Mouse (Mus musculus): ENCODE measurements around the gene Cdk14. TPM values are rescaled to one million over a fixed set of nuclear protein-coding genes. Genes with fewer than 3 reads are reported as not detected.
"Not testable (repeated sequence)": the region's sequence is repeated elsewhere in the genome, so short reads cannot be mapped to it uniquely, and the experiment has no call there.

Gene Cdk14
- polyA plus RNA-seq, 1 experiment from 2014 or later = 10.6 TPM

GRCm38 (mm10) chr5:5247671-5248070, 172.4 kb downstream of the Cdk14 start:
- peaks cover 2% of the 10 kb centered on the region; the same call in 1 of the 2 replicates for H3K36me3 ChIP-seq (ENCODE audit: control insufficient read depth, insufficient read depth)
- no peak overlapping the region for H3K4me3 ChIP-seq (ENCODE audit: low read length)
- WGBS = 87% methylated on average over 6 of the region's 6 CpGs

GRCm38 (mm10) chr5:5246534-5247175, 173.5 kb downstream of the Cdk14 start:
- H3K9ac ChIP-seq (ENCODE audit: low read length) = no peak overlapping the region
- H3K4me2 ChIP-seq (ENCODE audit: low read depth, low read length) = no peak overlapping the region
- no peak overlapping the region for H3K27ac ChIP-seq (ENCODE audit: low read length)
- H3K4me3 ChIP-seq (ENCODE audit: low read length) = no peak overlapping the region
- no peaks in the 10 kb centered on the region for H3K9me3 ChIP-seq (replicated peaks; ENCODE audit: control insufficient read depth, low read length)
- no peaks in the 10 kb centered on the region; the same call in 1 of the 2 replicates for H3K4me1 ChIP-seq (ENCODE audit: control insufficient read depth, insufficient read depth, low read length)
- WGBS = 82% methylated on average over 2 of the region's 2 CpGs
- peaks cover 2% of the 10 kb centered on the region; the same call in 1 of the 2 replicates for H3K36me3 ChIP-seq (ENCODE audit: control insufficient read depth, insufficient read depth)
- no peaks in the 10 kb centered on the region for H3K27me3 ChIP-seq (ENCODE audit: control insufficient read depth, insufficient read depth, low read length)
- ATAC-seq (replicated peaks; ENCODE audit: extremely low read depth, insufficient read depth, low FRiP score) = no peak

More at GRCm38 (mm10) chr5:5247671-5248070, 172.4 kb downstream of the Cdk14 start:
- no peaks in the 10 kb centered on the region for H3K9me3 ChIP-seq (replicated peaks; ENCODE audit: control insufficient read depth, low read length)
- no peak overlapping the region for H3K27ac ChIP-seq (ENCODE audit: low read length)
- no peaks in the 10 kb centered on the region for H3K27me3 ChIP-seq (ENCODE audit: control insufficient read depth, insufficient read depth, low read length)
- H3K4me2 ChIP-seq (ENCODE audit: low read depth, low read length) = no peak overlapping the region
- no peak for ATAC-seq (replicated peaks; ENCODE audit: extremely low read depth, insufficient read depth, low FRiP score)
- H3K4me1 ChIP-seq (ENCODE audit: control insufficient read depth, insufficient read depth, low read length) = no peaks in the 10 kb centered on the region; the same call in 1 of the 2 replicates
- no peak overlapping the region for H3K9ac ChIP-seq (ENCODE audit: low read length)

- Histone ChIP-seq H3K4me2 (ENCODE audit: low read depth, low read length) (no peak overlapping the region), H3K9me3 (replicated peaks; ENCODE audit: control insufficient read depth, low read length) (no peaks in the 10 kb centered on the region), H3K4me3 (ENCODE audit: low read length) (no peak overlapping the region), H3K4me1 (ENCODE audit: control insufficient read depth, insufficient read depth, low read length) (no peaks in the 10 kb centered on the region; the same call in 1 of the 2 replicates), H3K27ac (ENCODE audit: low read length) (no peak overlapping the region), H3K27me3 (ENCODE audit: control insufficient read depth, insufficient read depth, low read length) (no peaks in the 10 kb centered on the region), H3K9ac (ENCODE audit: low read length) (no peak overlapping the region), H3K36me3 (ENCODE audit: control insufficient read depth, insufficient read depth) (peaks cover 2% of the 10 kb centered on the region; the same call in 1 of the 2 replicates)
- no peak for ATAC-seq (replicated peaks; ENCODE audit: extremely low read depth, insufficient read depth, low FRiP score)
- 90% methylated on average over 7 of the region's 7 CpGs for WGBS
Measured at GRCm38 (mm10) chr5:5245182-5245581, 174.9 kb downstream of the Cdk14 start.

- Histone ChIP-seq H3K4me2 (ENCODE audit: low read depth, low read length) (no peak overlapping the region), H3K27ac (ENCODE audit: low read length) (no peak overlapping the region), H3K27me3 (ENCODE audit: control insufficient read depth, insufficient read depth, low read length) (no peaks in the 10 kb centered on the region), H3K9ac (ENCODE audit: low read length) (no peak overlapping the region), H3K4me3 (ENCODE audit: low read length) (no peak overlapping the region), H3K9me3 (replicated peaks; ENCODE audit: control insufficient read depth, low read length) (no peaks in the 10 kb centered on the region), H3K36me3 (ENCODE audit: control insufficient read depth, insufficient read depth) (no peaks in the 10 kb centered on the region; the same call in 1 of the 2 replicates), H3K4me1 (ENCODE audit: control insufficient read depth, insufficient read depth, low read length) (no peaks in the 10 kb centered on the region; the same call in 1 of the 2 replicates)
- 0 out of 2 replicates have a peak, but pooled peaks have one; percentile 37 for ATAC-seq (replicated peaks; ENCODE audit: extremely low read depth, insufficient read depth, low FRiP score)
Measured at GRCm38 (mm10) chr5:5243648-5244047, 176.5 kb downstream of the Cdk14 start.

- no peaks in the 10 kb centered on the region; the same call in 1 of the 2 replicates for H3K36me3 ChIP-seq (ENCODE audit: control insufficient read depth, insufficient read depth)
- no peak overlapping the region for H3K4me2 ChIP-seq (ENCODE audit: low read depth, low read length)
- no peak overlapping the region for H3K9ac ChIP-seq (ENCODE audit: low read length)
Measured at GRCm38 (mm10) chr5:5242704-5243103, 177.4 kb downstream of the Cdk14 start.

GRCm38 (mm10) chr5:5241088-5241487, 179.0 kb downstream of the Cdk14 start:
- no peak overlapping the region for H3K9ac ChIP-seq (ENCODE audit: low read length)
- H3K27ac ChIP-seq (ENCODE audit: low read length) = no peak overlapping the region
- H3K4me2 ChIP-seq (ENCODE audit: low read depth, low read length) = no peak overlapping the region
- 82% methylated on average over 6 of the region's 6 CpGs for WGBS
- no peak for ATAC-seq (replicated peaks; ENCODE audit: extremely low read depth, insufficient read depth, low FRiP score)
- H3K4me3 ChIP-seq (ENCODE audit: low read length) = no peak overlapping the region
- H3K9me3 ChIP-seq (replicated peaks; ENCODE audit: control insufficient read depth, low read length) = peaks cover 7% of the 10 kb centered on the region; the same call in 1 of the 2 replicates
- H3K36me3 ChIP-seq (ENCODE audit: control insufficient read depth, insufficient read depth) = peaks cover 4% of the 10 kb centered on the region; the same call in 1 of the 2 replicates
- no peaks in the 10 kb centered on the region for H3K4me1 ChIP-seq (ENCODE audit: control insufficient read depth, insufficient read depth, low read length)
- H3K27me3 ChIP-seq (ENCODE audit: control insufficient read depth, insufficient read depth, low read length) = no peaks in the 10 kb centered on the region

More at GRCm38 (mm10) chr5:5242704-5243103, 177.4 kb downstream of the Cdk14 start:
- 71% methylated on average over 5 of the region's 5 CpGs for WGBS
- Histone ChIP-seq H3K27ac (ENCODE audit: low read length) (no peak overlapping the region), H3K27me3 (ENCODE audit: control insufficient read depth, insufficient read depth, low read length) (no peaks in the 10 kb centered on the region), H3K9me3 (replicated peaks; ENCODE audit: control insufficient read depth, low read length) (peaks cover 2% of the 10 kb centered on the region; the same call in 1 of the 2 replicates), H3K4me3 (ENCODE audit: low read length) (no peak overlapping the region), H3K4me1 (ENCODE audit: control insufficient read depth, insufficient read depth, low read length) (no peaks in the 10 kb centered on the region; the same call in 1 of the 2 replicates)
- ATAC-seq (replicated peaks; ENCODE audit: extremely low read depth, insufficient read depth, low FRiP score) = no peak

- no peaks in the 10 kb centered on the region for H3K4me1 ChIP-seq (ENCODE audit: control insufficient read depth, insufficient read depth, low read length)
- no peaks in the 10 kb centered on the region for H3K27me3 ChIP-seq (ENCODE audit: control insufficient read depth, insufficient read depth, low read length)
- H3K27ac ChIP-seq (ENCODE audit: low read length) = no peak overlapping the region
- H3K9me3 ChIP-seq (replicated peaks; ENCODE audit: control insufficient read depth, low read length) = peaks cover 7% of the 10 kb centered on the region; the same call in 1 of the 2 replicates
- WGBS = 91% methylated on average over 3 of the region's 3 CpGs
- H3K9ac ChIP-seq (ENCODE audit: low read length) = no peak overlapping the region
- H3K4me2 ChIP-seq (ENCODE audit: low read depth, low read length) = no peak overlapping the region
- no peak overlapping the region for H3K4me3 ChIP-seq (ENCODE audit: low read length)
- ATAC-seq (replicated peaks; ENCODE audit: extremely low read depth, insufficient read depth, low FRiP score) = no peak
- H3K36me3 ChIP-seq (ENCODE audit: control insufficient read depth, insufficient read depth) = peaks cover 4% of the 10 kb centered on the region; the same call in 1 of the 2 replicates
Measured at GRCm38 (mm10) chr5:5240121-5240520, 180.0 kb downstream of the Cdk14 start.

- H3K9me3 ChIP-seq (replicated peaks; ENCODE audit: control insufficient read depth, low read length); H3K4me3 ChIP-seq (ENCODE audit: low read length); H3K9ac ChIP-seq (ENCODE audit: low read length); H3K36me3 ChIP-seq (ENCODE audit: control insufficient read depth, insufficient read depth); ATAC-seq (replicated peaks; ENCODE audit: extremely low read depth, insufficient read depth, low FRiP score); H3K4me1 ChIP-seq (ENCODE audit: control insufficient read depth, insufficient read depth, low read length); H3K27ac ChIP-seq (ENCODE audit: low read length); H3K4me2 ChIP-seq (ENCODE audit: low read depth, low read length); H3K27me3 ChIP-seq (ENCODE audit: control insufficient read depth, insufficient read depth, low read length): not testable (repeated sequence)
- 70% methylated on average over 10 of the region's 10 CpGs for WGBS
Measured at GRCm38 (mm10) chr5:5234935-5235334, 185.2 kb downstream of the Cdk14 start.

- Histone ChIP-seq H3K4me1 (ENCODE audit: control insufficient read depth, insufficient read depth, low read length) (no peaks in the 10 kb centered on the region), H3K27me3 (ENCODE audit: control insufficient read depth, insufficient read depth, low read length) (no peaks in the 10 kb centered on the region), H3K36me3 (ENCODE audit: control insufficient read depth, insufficient read depth) (no peaks in the 10 kb centered on the region; the same call in 1 of the 2 replicates), H3K4me3 (ENCODE audit: low read length) (no peak overlapping the region), H3K4me2 (ENCODE audit: low read depth, low read length) (no peak overlapping the region), H3K27ac (ENCODE audit: low read length) (no peak overlapping the region), H3K9me3 (replicated peaks; ENCODE audit: control insufficient read depth, low read length) (no peaks in the 10 kb centered on the region), H3K9ac (ENCODE audit: low read length) (no peak overlapping the region)
- ATAC-seq (replicated peaks; ENCODE audit: extremely low read depth, insufficient read depth, low FRiP score) = no peak
- WGBS = 81% methylated on average over 4 of the region's 4 CpGs
Measured at GRCm38 (mm10) chr5:5226966-5227365, 193.1 kb downstream of the Cdk14 start.

All from heart, embryonic 16.5 days (tissue).